Comparison of ENCODE assay signal across 15 mouse cellular contexts in genomic region chr10:68465737-68466327, GRCm38 (mm10).
"Had no signal": no experiment of that assay in that cellular context is flagged by ENCODE, and none has a peak within 500 bp of the region (broad histone marks: within the 10 kb centered on the region; RNA-seq: fewer than 3 reads in every experiment).

No protein-coding gene starts in this region.

- H3K27me3 ChIP-seq: limb, embryonic 15.5 days; liver, embryonic 15.5 days; lung, embryonic 15.5 days; midbrain, embryonic 12.5 days; neural tube, embryonic 13.5 days had no signal

- H3K36me3 ChIP-seq: limb, embryonic 15.5 days; liver, embryonic 15.5 days; lung, embryonic 15.5 days; midbrain, embryonic 12.5 days; neural tube, embryonic 13.5 days had no signal

- H3K9ac ChIP-seq: limb, embryonic 15.5 days; liver, embryonic 15.5 days; lung, embryonic 15.5 days; midbrain, embryonic 12.5 days; neural tube, embryonic 13.5 days had no signal

- H3K4me1 ChIP-seq: limb, embryonic 15.5 days; liver, embryonic 15.5 days; midbrain, embryonic 12.5 days; neural tube, embryonic 13.5 days had no signal

- H3K4me3 ChIP-seq: layer of hippocampus, adult 2 months; limb, embryonic 15.5 days; liver, embryonic 15.5 days; lung, embryonic 15.5 days; midbrain, embryonic 12.5 days; neural tube, embryonic 13.5 days had no signal

- H3K27ac ChIP-seq: layer of hippocampus, adult 2 months; limb, embryonic 15.5 days; liver, embryonic 15.5 days; lung, embryonic 15.5 days; midbrain, embryonic 12.5 days; neural tube, embryonic 13.5 days had no signal

- H3K9me3 ChIP-seq: limb, embryonic 15.5 days; liver, embryonic 15.5 days; lung, embryonic 15.5 days; midbrain, embryonic 12.5 days; neural tube, embryonic 13.5 days had no signal

- DNase-seq: kidney, adult 9 months; kidney, postnatal 10 days; kidney, postnatal 4 days; left cerebral cortex, postnatal 4 days; lung, postnatal 14 days; right cerebral cortex, postnatal 4 days; thymus, adult 2 months; thymus, postnatal 25 days had no signal

- H3K4me2 ChIP-seq: limb, embryonic 15.5 days; liver, embryonic 15.5 days; lung, embryonic 15.5 days; midbrain, embryonic 12.5 days; neural tube, embryonic 13.5 days had no signal

- ATAC-seq: midbrain, embryonic 16.5 days had no signal
